Mouse (Mus musculus): ENCODE data around the gene 1600002K03Rik.

The 1600002K03Rik gene

GRCm38 (mm10) chr10:80141243-80141642, 31.5 kb upstream of the 1600002K03Rik start:
- peak; percentile 61 for DNase-seq (ENCODE audit: low spot score)

- peak; percentile 56 for DNase-seq (ENCODE audit: low spot score)
Observed at GRCm38 (mm10) chr10:80141786-80142529, 30.8 kb upstream of the 1600002K03Rik start.

GRCm38 (mm10) chr10:80142530-80142925, 30.2 kb upstream of the 1600002K03Rik start:
- no peak for DNase-seq (ENCODE audit: low spot score)

- DNase-seq (ENCODE audit: low spot score) = no peak
Observed at GRCm38 (mm10) chr10:80143664-80144063, 29.1 kb upstream of the 1600002K03Rik start.

GRCm38 (mm10) chr10:80144159-80144558, 28.6 kb upstream of the 1600002K03Rik start:
- DNase-seq (ENCODE audit: low spot score) = no peak

- peak; percentile 53 for DNase-seq (ENCODE audit: low spot score)
Observed at GRCm38 (mm10) chr10:80144864-80145838, 27.6 kb upstream of the 1600002K03Rik start.

GRCm38 (mm10) chr10:80145896-80146295, 26.8 kb upstream of the 1600002K03Rik start:
- DNase-seq (ENCODE audit: low spot score) = no peak

GRCm38 (mm10) chr10:80146568-80147011, 26.2 kb upstream of the 1600002K03Rik start:
- no peak for DNase-seq (ENCODE audit: low spot score)

GRCm38 (mm10) chr10:80147146-80147718, 25.5 kb upstream of the 1600002K03Rik start:
- no peak for DNase-seq (ENCODE audit: low spot score)

- DNase-seq (ENCODE audit: low spot score) = peak; percentile 88
Observed at GRCm38 (mm10) chr10:80147719-80148601, 24.8 kb upstream of the 1600002K03Rik start, which contains the start of gene Midn. Midn (plus strand) TSS chr10:80148272.

- DNase-seq (ENCODE audit: low spot score) = peak; percentile 93
Observed at GRCm38 (mm10) chr10:80148610-80149290, 24.0 kb upstream of the 1600002K03Rik start.

GRCm38 (mm10) chr10:80149291-80150225, 23.2 kb upstream of the 1600002K03Rik start:
- DNase-seq (ENCODE audit: low spot score) = peak; percentile 88

- DNase-seq (ENCODE audit: low spot score) = peak; percentile 52
Observed at GRCm38 (mm10) chr10:80150226-80151210, 22.2 kb upstream of the 1600002K03Rik start.

- peak; percentile 39 for DNase-seq (ENCODE audit: low spot score)
Observed at GRCm38 (mm10) chr10:80151211-80152034, 21.3 kb upstream of the 1600002K03Rik start.

- peak; percentile 46 for DNase-seq (ENCODE audit: low spot score)
Observed at GRCm38 (mm10) chr10:80152071-80152872, 20.5 kb upstream of the 1600002K03Rik start.

GRCm38 (mm10) chr10:80152873-80153260, 19.9 kb upstream of the 1600002K03Rik start:
- no peak for DNase-seq (ENCODE audit: low spot score)

All from ovary, postnatal 10 days (tissue).